Mouse (Mus musculus): ENCODE data around the gene Krt19. TPM values are rescaled to one million over a fixed set of nuclear protein-coding genes. Genes with fewer than 3 reads are reported as not detected.

Krt19 gene
- polyA plus RNA-seq, 1 experiment from 2014 or later: 743 TPM

DNA sequence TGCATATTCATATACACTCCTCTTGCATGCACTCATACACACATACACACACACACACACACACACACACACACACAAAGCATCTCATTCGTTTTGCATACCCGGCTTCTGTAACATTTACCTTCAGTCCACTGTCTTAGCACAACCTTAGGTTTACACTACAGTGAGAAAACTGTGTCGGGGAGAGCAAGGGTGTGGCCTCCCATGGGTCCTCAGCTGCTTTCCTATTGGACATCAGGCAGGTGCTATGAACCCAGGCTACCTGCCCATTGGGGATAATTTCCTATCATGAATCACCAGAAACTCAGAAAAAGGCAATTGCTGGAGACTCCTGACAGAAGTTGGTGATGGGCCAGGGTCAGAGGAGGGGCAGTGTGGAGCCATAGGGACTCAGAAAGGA lies 8.9 kb upstream of the Krt19 start:
- Histone ChIP-seq H3K9me3 (no peaks in the 10 kb centered on the region), H3K27ac (peak overlapping the region; percentile 63), H3K36me3 (no peaks in the 10 kb centered on the region), H3K9ac (no peak overlapping the region), H3K4me3 (replicated peaks) (no peak overlapping the region), H3K4me1 (replicated peaks) (peaks cover 26% of the 10 kb centered on the region), H3K4me2 (replicated peaks) (no peak overlapping the region; the same call in 1 of the 2 replicates), H3K27me3 (replicated peaks) (no peaks in the 10 kb centered on the region)
- WGBS: 63% methylated on average over 3 of the region's 3 CpGs
- no peak for ATAC-seq

DNA sequence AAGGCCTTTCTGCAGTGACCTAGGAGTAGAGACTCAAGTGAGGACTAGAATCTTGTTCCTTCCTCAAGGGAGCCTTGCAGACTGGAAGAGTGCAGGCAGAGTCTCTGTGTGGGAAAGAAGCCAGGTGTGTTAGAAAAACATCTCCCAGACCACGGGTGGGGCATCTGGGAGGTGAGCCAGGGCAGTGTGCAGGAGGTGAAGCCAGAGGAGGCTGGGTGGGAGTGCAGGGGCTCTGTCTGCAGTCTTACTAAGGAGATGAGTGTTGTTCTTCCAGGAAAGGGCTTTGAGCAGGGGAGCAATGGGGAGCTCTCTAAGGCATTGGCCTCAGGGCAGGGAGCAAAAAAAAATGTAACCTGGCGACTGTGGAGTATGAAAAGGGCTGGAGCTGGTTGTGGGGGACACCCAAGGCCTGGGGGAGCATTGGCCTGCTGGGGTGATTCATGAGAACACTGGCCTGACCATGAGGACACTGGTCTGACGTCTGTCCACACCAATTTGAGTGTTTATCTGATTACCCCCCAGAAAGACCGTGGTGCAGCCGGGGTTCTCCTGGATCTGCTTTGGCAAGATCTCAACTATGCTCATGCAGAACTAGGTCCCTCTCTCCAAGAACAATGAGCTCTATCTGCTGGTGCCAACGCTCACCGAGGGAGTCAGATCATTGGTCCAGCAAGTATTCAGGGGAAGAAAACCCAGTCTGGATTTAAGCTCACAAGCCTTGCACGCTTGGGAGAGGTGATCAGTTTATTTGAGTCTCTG lies 7.2 kb upstream of the Krt19 start:
- 54% methylated on average over 8 of the region's 8 CpGs for WGBS
- H3K9me3 ChIP-seq: no peaks in the 10 kb centered on the region
- H3K4me3 ChIP-seq (replicated peaks): no peak overlapping the region
- H3K27ac ChIP-seq: peak overlapping the region; percentile 63
- H3K36me3 ChIP-seq: no peaks in the 10 kb centered on the region
- peaks cover 28% of the 10 kb centered on the region for H3K4me1 ChIP-seq (replicated peaks)
- peak overlapping the region; percentile 9; the same call in 1 of the 2 replicates for H3K9ac ChIP-seq
- ATAC-seq: peak; percentile 16
- no peaks in the 10 kb centered on the region for H3K27me3 ChIP-seq (replicated peaks)
- peak overlapping the region; percentile 18 for H3K4me2 ChIP-seq (replicated peaks)

DNA sequence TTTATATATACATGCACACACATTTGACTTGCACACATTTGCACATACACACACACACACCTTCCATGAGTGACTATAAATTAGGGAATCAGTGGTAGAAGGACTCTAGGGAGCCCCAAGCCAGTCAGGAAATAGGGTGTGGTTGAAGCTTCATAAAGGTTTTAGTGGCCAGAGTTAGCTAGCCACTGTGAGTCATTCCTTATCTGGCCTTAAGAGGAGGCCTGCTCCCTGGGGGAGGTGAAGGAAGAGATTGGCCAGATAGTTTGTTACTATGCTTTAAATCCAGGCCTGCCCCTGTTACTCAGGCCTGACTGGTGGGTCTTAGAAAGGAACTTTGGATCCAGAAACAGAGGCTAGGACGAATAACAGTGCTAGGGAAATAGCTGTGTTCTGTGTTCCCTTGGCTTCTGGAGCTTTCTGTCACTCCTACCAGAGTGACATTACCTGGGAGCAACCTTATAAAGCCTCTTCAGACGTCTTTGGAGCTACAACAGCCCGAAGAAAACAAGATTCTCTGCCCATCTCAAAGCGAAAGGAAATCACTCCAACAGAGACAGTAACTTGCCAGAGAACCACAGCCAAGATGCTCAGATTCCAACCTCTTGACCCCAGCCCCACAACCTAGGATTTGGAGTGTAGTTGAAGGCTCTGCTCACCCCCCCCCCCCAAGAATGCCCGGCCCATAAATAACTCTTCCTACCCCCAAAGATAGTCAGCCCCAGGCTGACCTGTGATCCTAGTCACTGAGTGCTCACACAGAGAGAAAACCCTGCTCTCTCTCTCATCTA lies 705 bp downstream of the Krt19 start:
- ATAC-seq: peak; percentile 24; the same call in 1 of the 2 replicates

DNA sequence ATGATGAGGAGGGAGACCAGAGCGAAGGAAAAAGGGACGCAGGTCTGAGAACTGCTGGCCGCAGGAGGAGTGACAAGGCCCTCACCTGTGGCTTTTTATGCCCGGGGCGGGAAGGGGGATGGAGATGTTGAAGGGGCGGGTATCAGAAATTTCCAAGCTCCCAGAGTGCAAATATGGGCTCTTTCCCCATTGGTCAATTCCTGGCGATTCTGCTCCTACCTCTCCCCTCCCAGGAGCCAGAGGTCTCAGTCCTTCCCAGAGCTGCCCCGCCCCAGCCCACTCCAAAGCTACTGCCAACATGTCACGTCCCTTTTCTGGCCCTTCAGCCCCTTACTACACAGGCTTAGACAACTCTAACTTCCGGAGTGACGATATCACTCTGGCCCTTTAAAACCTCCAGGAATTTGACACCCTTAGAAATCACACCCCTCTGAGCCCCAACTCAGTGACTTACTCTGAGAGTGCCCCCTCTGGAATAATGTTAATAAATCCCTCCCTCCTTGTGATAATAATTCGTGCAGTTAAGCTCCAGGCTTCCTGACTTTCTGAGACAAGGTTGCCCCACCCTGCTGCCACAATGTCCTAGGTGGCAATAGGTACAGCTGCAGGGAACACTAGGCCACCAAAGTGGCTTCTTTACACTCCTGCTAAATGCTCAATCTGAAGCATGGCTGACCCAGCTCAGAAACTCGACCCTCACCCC lies 2.5 kb downstream of the Krt19 start:
- H3K4me2 ChIP-seq (replicated peaks): peak overlapping the region; percentile 47
- no peaks in the 10 kb centered on the region for H3K36me3 ChIP-seq
- H3K9ac ChIP-seq: peak overlapping the region; percentile 55
- H3K4me3 ChIP-seq (replicated peaks): peak overlapping the region; percentile 49
- peak overlapping the region; percentile 87 for H3K27ac ChIP-seq
- ATAC-seq: peak; percentile 88
- peaks cover 11% of the 10 kb centered on the region for H3K27me3 ChIP-seq (replicated peaks)
- H3K4me1 ChIP-seq (replicated peaks): peaks cover 35% of the 10 kb centered on the region
- WGBS: 3% methylated on average over 13 of the region's 13 CpGs
- no peaks in the 10 kb centered on the region for H3K9me3 ChIP-seq

More for the DNA sequence above, 705 bp downstream of the Krt19 start:
- Histone ChIP-seq H3K4me1 (replicated peaks) (peaks cover 38% of the 10 kb centered on the region), H3K4me2 (replicated peaks) (peak overlapping the region; percentile 17; the same call in 1 of the 2 replicates), H3K9me3 (no peaks in the 10 kb centered on the region), H3K36me3 (no peaks in the 10 kb centered on the region), H3K27ac (peak overlapping the region; percentile 61), H3K4me3 (replicated peaks) (no peak overlapping the region), H3K9ac (no peak overlapping the region), H3K27me3 (replicated peaks) (peaks cover 11% of the 10 kb centered on the region)
- WGBS: 41% methylated on average over 5 of the region's 5 CpGs

- Histone ChIP-seq H3K4me2 (replicated peaks) (peak overlapping the region; percentile 47), H3K4me1 (replicated peaks) (peaks cover 34% of the 10 kb centered on the region), H3K9ac (peak overlapping the region; percentile 55), H3K9me3 (no peaks in the 10 kb centered on the region), H3K36me3 (no peaks in the 10 kb centered on the region), H3K27me3 (replicated peaks) (peaks cover 11% of the 10 kb centered on the region), H3K27ac (peak overlapping the region; percentile 87), H3K4me3 (replicated peaks) (peak overlapping the region; percentile 49)
- 1% methylated on average over 20 of the region's 20 CpGs for WGBS
- ATAC-seq: peak; percentile 49
Measured at GRCm38 (mm10) chr11:100145104-100145503, 3.4 kb downstream of the Krt19 start.

DNA sequence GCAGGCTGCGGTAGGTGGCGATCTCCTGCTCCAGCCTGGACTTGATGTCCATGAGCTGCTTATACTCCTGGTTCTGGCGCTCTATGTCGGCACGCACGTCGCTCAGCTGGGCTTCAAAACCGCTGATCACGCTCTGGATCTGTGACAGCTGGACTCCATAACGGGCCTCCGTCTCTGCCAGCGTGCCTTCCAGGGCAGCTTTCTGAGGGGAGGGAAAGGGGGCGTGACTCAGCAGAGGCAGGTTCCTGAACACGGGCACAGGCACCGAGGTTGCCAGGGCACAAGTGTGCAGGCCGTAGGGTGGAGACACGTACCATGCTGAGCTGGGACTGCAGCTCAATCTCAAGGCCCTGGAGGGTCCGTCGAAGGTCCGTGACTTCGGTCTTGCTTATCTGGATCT lies 7.5 kb downstream of the Krt19 start:
- Histone ChIP-seq H3K27me3 (replicated peaks) (peaks cover 11% of the 10 kb centered on the region), H3K4me3 (replicated peaks) (no peak overlapping the region), H3K4me1 (replicated peaks) (peaks cover 30% of the 10 kb centered on the region), H3K9me3 (no peaks in the 10 kb centered on the region), H3K4me2 (replicated peaks) (0 out of 2 replicates have a peak overlapping the region, but pooled peaks have one; percentile 3), H3K27ac (peak overlapping the region; percentile 87), H3K9ac (peak overlapping the region; percentile 6; the same call in 1 of the 2 replicates), H3K36me3 (no peaks in the 10 kb centered on the region)
- WGBS: 61% methylated on average over 21 of the region's 21 CpGs
- ATAC-seq: no peak

GRCm38 (mm10) chr11:100139391-100139790 lies 9.1 kb downstream of the Krt19 start:
- Histone ChIP-seq H3K36me3 (no peaks in the 10 kb centered on the region), H3K9ac (no peak overlapping the region)

GRCm38 (mm10) chr11:100138809-100139208 lies 9.7 kb downstream of the Krt19 start:
- Histone ChIP-seq H3K9me3 (no peaks in the 10 kb centered on the region), H3K27me3 (replicated peaks) (no peaks in the 10 kb centered on the region), H3K4me1 (replicated peaks) (peaks cover 31% of the 10 kb centered on the region), H3K27ac (peak overlapping the region; percentile 87), H3K9ac (no peak overlapping the region), H3K4me2 (replicated peaks) (peak overlapping the region; percentile 28; the same call in 1 of the 2 replicates), H3K4me3 (replicated peaks) (no peak overlapping the region), H3K36me3 (no peaks in the 10 kb centered on the region)
- 50% methylated on average over 7 of the region's 7 CpGs for WGBS
- ATAC-seq: peak; percentile 87

More at GRCm38 (mm10) chr11:100139391-100139790, 9.1 kb downstream of the Krt19 start:
- Histone ChIP-seq H3K4me2 (replicated peaks) (peak overlapping the region; percentile 17; the same call in 1 of the 2 replicates), H3K4me3 (replicated peaks) (no peak overlapping the region), H3K4me1 (replicated peaks) (peaks cover 31% of the 10 kb centered on the region), H3K27ac (peak overlapping the region; percentile 87), H3K27me3 (replicated peaks) (no peaks in the 10 kb centered on the region; the same call in 1 of the 2 replicates), H3K9me3 (no peaks in the 10 kb centered on the region)
- whole genome bisulfite sequencing: 30% methylated on average over 2 of the region's 2 CpGs
- ATAC-seq: peak; percentile 64

- Histone ChIP-seq H3K4me1 (replicated peaks) (peaks cover 31% of the 10 kb centered on the region), H3K36me3 (no peaks in the 10 kb centered on the region), H3K9ac (no peak overlapping the region), H3K27ac (peak overlapping the region; percentile 58), H3K27me3 (replicated peaks) (no peaks in the 10 kb centered on the region), H3K4me3 (replicated peaks) (no peak overlapping the region), H3K4me2 (replicated peaks) (no peak overlapping the region), H3K9me3 (no peaks in the 10 kb centered on the region)
- ATAC-seq: peak; percentile 34
- WGBS: 38% methylated on average over 5 of the region's 5 CpGs
Measured at GRCm38 (mm10) chr11:100137693-100138092, 10.8 kb downstream of the Krt19 start.

DNA sequence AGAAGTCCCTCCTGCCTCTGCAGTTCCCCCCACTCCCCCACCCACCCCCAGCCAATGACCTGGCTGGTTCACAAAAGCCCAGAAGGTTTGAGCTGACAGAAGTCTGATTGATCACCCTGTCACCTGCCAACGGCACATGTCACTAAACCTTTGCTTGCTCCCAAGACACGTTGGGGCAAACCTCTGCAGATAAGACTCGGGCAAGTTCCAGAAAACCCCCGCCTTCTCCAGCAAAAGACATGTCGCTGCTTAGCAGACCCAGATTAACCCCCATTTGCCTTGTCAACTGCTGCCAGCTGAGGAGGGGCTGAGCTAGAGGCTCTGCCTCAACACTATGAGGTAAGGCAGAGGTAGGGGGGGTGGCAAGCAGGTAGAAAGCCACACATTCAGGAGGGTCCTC lies 11.9 kb downstream of the Krt19 start:
- no peak overlapping the region for H3K9ac ChIP-seq
- no peak for ATAC-seq
- H3K4me2 ChIP-seq (replicated peaks): no peak overlapping the region
- H3K36me3 ChIP-seq: no peaks in the 10 kb centered on the region
- H3K4me3 ChIP-seq (replicated peaks): no peak overlapping the region
- 16% methylated on average over 5 of the region's 5 CpGs for WGBS
- H3K9me3 ChIP-seq: no peaks in the 10 kb centered on the region
- peaks cover 31% of the 10 kb centered on the region for H3K4me1 ChIP-seq (replicated peaks)
- no peaks in the 10 kb centered on the region for H3K27me3 ChIP-seq (replicated peaks)
- no peak overlapping the region for H3K27ac ChIP-seq

DNA sequence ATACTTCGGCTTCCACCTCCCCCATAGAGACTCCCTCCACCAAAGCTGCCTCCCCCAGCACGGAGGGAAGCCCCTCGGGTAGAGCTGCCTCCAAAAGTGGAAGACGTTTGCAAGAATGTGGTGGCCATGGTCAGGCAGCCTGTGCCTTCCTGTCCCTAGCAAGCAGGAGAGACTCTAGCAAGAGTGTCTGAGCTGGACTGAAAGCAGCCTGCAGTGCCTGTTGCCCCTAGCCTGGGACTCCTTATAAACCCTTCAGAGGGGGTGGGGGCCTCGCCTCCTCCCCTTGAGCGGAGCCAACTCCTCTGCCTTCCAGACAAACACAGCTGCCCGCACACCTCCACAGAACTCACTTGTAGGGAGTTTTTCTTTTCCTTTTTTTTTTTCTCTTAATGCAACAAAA lies 12.7 kb downstream of the Krt19 start, which contains the start of gene Krt15:
TSS of gene Krt15 (minus strand) at position 198 of the 400 bp plus-strand sequence.
- Histone ChIP-seq H3K27ac (no peak within 1 kb of the TSS), H3K4me2 (replicated peaks) (no peak within 1 kb of the TSS), H3K4me1 (replicated peaks) (peaks cover 26% of the 10 kb centered on the region), H3K9me3 (no peaks in the 10 kb centered on the region), H3K27me3 (replicated peaks) (no peaks in the 10 kb centered on the region; the same call in 1 of the 2 replicates), H3K9ac (no peak within 1 kb of the TSS), H3K4me3 (replicated peaks) (no peak within 1 kb of the TSS), H3K36me3 (no peaks in the 10 kb centered on the region)
- WGBS: 60% methylated on average over 7 of the region's 7 CpGs
- no peak for ATAC-seq

GRCm38 (mm10) chr11:100124901-100125300 lies 23.6 kb downstream of the Krt19 start:
- ATAC-seq: no peak
- 69% methylated on average over 7 of the region's 7 CpGs for WGBS
- H3K9ac ChIP-seq: no peak overlapping the region
- no peak overlapping the region for H3K4me2 ChIP-seq (replicated peaks)
- no peak overlapping the region for H3K27ac ChIP-seq
- H3K4me1 ChIP-seq (replicated peaks): no peaks in the 10 kb centered on the region
- H3K27me3 ChIP-seq (replicated peaks): no peaks in the 10 kb centered on the region
- H3K9me3 ChIP-seq: no peaks in the 10 kb centered on the region
- no peak overlapping the region for H3K4me3 ChIP-seq (replicated peaks)
- H3K36me3 ChIP-seq: no peaks in the 10 kb centered on the region

Data from intestine, embryonic 15.5 days (tissue).